Mouse (Mus musculus) CH12.LX (cell line): Measurements from ENCODE around the gene Gm5244. TPM values are rescaled to one million over a fixed set of nuclear protein-coding genes. Genes with fewer than 3 reads are reported as not detected.
A peak's percentile ranks its signal among the peaks of the same experiment; 100 is the strongest.

Experiments
- DNase-seq: peaks from one replicate; pipeline ENCODE4 v3.0.0-alpha.2; 2013; ENCODE audit errors: extremely low read depth
- H3K27ac ChIP-seq: 2 replicates; pipeline ENCODE4 v1.5.1; 2012; ENCODE audit warnings: low read depth, mild to moderate bottlenecking, control low read depth, moderate library complexity; ENCODE audit not compliant: insufficient read depth
- H3K27me3 ChIP-seq: replicated peaks from 2 replicates; pipeline ENCODE3; 2012; ENCODE audit warnings: inconsistent platforms
- H3K36me3 ChIP-seq, 2 experiments: replicated peaks in 1 of 2; 2 replicates each; pipeline versions ENCODE3 to v1.6.1; 2012; ENCODE audit warnings: inconsistent platforms in 1 of 2, low read length in 1 of 2, mild to moderate bottlenecking in 1 of 2, mixed read lengths in 1 of 2, moderate library complexity in 1 of 2; ENCODE audit not compliant: control insufficient read depth in 1 of 2, insufficient read depth in 1 of 2
- H3K4me1 ChIP-seq, 2 experiments: 2 replicates each; pipeline ENCODE4 v1.6.1; 2012; ENCODE audit warnings: inconsistent platforms in 1 of 2, moderate library complexity in 1 of 2; ENCODE audit not compliant: insufficient read depth in 2 of 2, control insufficient read depth in 1 of 2
- H3K4me2 ChIP-seq: 2 replicates; pipeline ENCODE4 v1.6.1; 2012; ENCODE audit warnings: low read depth, mild to moderate bottlenecking, control low read depth; ENCODE audit not compliant: poor library complexity, insufficient read depth, severe bottlenecking
- H3K4me3 ChIP-seq, 3 experiments: fragments of 150-350 bp in 1 of 3; sonication (generic) in 1 of 3; replicated peaks in 1 of 3; 2 replicates each; pipeline versions ENCODE3 to v1.5.1; 2011 to 2012; ENCODE audit warnings: low read depth in 2 of 3, low read length in 2 of 3, mild to moderate bottlenecking in 2 of 3, moderate library complexity in 2 of 3, control low read depth in 1 of 3, improper control_type of control experiment in 1 of 3, inconsistent platforms in 1 of 3, mixed read lengths in 1 of 3; ENCODE audit not compliant: poor library complexity in 1 of 3
- H3K79me2 ChIP-seq: replicated peaks from 2 replicates; pipeline ENCODE4 v1.6.1; 2012; ENCODE audit warnings: mild to moderate bottlenecking, moderate library complexity; ENCODE audit not compliant: control insufficient read depth, poor library complexity, insufficient read depth, severe bottlenecking; ENCODE audit errors: extremely low read depth
- H3K9ac ChIP-seq: 2 replicates; pipeline ENCODE4 v1.6.1; 2012; ENCODE audit warnings: low read depth, mild to moderate bottlenecking, control low read depth, moderate library complexity; ENCODE audit not compliant: insufficient read depth
- H3K9me3 ChIP-seq: replicated peaks from 2 replicates; pipeline ENCODE3; 2012; ENCODE audit warnings: low read length, inconsistent platforms, mixed read lengths
- BHLHE40 ChIP-seq: IDR thresholded peaks from 2 replicates; pipeline ENCODE4 v1.6.1; 2011; ENCODE audit warnings: mild to moderate bottlenecking, low read depth, low read length, improper control_type of control experiment
- CTCF ChIP-seq, 2 experiments: IDR thresholded peaks in 1 of 2; conservative IDR thresholded peaks in 1 of 2; 2 replicates each; pipeline ENCODE4 v1.5.1; 2011 to 2012; ENCODE audit warnings: low read depth in 2 of 2, low read length in 2 of 2, improper control_type of control experiment in 1 of 2, inconsistent platforms in 1 of 2, mild to moderate bottlenecking in 1 of 2, moderate library complexity in 1 of 2
- ELF1 ChIP-seq: IDR thresholded peaks from 2 replicates; pipeline ENCODE4 v1.6.1; 2014; ENCODE audit warnings: low read depth, mild to moderate bottlenecking, inconsistent platforms, low read length, improper control_type of control experiment
- GABPA ChIP-seq: IDR thresholded peaks from 2 replicates; pipeline ENCODE4 v1.6.1; 2012; ENCODE audit warnings: low read depth, low read length, improper control_type of control experiment, inconsistent platforms; ENCODE audit not compliant: insufficient replicate concordance
- HCFC1 ChIP-seq: IDR thresholded peaks from 2 replicates; pipeline ENCODE4 v1.6.1; 2012; ENCODE audit warnings: low read depth, mild to moderate bottlenecking, inconsistent platforms, low read length, improper control_type of control experiment
- JUN ChIP-seq: IDR thresholded peaks from 2 replicates; pipeline ENCODE4 v1.6.1; 2011; ENCODE audit warnings: low read depth, mild to moderate bottlenecking, low read length, improper control_type of control experiment, moderate library complexity; ENCODE audit not compliant: insufficient read depth
- KAT2A ChIP-seq: IDR thresholded peaks from 2 replicates; pipeline ENCODE4 v1.6.1; 2012; ENCODE audit warnings: low read length, improper control_type of control experiment, inconsistent platforms; ENCODE audit not compliant: insufficient replicate concordance
- MXI1 ChIP-seq: IDR thresholded peaks from 2 replicates; pipeline ENCODE4 v1.6.1; 2011; ENCODE audit warnings: mild to moderate bottlenecking, low read depth, low read length, improper control_type of control experiment
- MYC ChIP-seq: IDR thresholded peaks from 2 replicates; pipeline ENCODE4 v1.6.1; 2011; ENCODE audit warnings: low read depth, mild to moderate bottlenecking, improper control_type of control experiment, low read length
- PAX5 ChIP-seq: IDR thresholded peaks from 2 replicates; pipeline ENCODE4 v1.6.1; 2012; ENCODE audit warnings: low read length, inconsistent platforms, mixed read lengths
- POLR2A ChIP-seq: IDR thresholded peaks from 2 replicates; pipeline ENCODE4 v1.6.1; 2011; ENCODE audit warnings: low read depth, mild to moderate bottlenecking, improper control_type of control experiment, low read length
- RAD21 ChIP-seq: IDR thresholded peaks from 2 replicates; pipeline ENCODE4 v1.6.1; 2011; ENCODE audit warnings: low read depth, mild to moderate bottlenecking, low read length, improper control_type of control experiment, moderate library complexity
- RCOR1 ChIP-seq: conservative IDR thresholded peaks from 2 replicates; pipeline ENCODE4 v1.6.1; 2012; ENCODE audit warnings: low read depth, mild to moderate bottlenecking, inconsistent platforms, low read length, improper control_type of control experiment
- SIN3A ChIP-seq: IDR thresholded peaks from 2 replicates; pipeline ENCODE4 v1.6.1; 2012; ENCODE audit warnings: low read length, improper control_type of control experiment, inconsistent platforms
- SMC3 ChIP-seq: IDR thresholded peaks from 2 replicates; pipeline ENCODE4 v1.6.1; 2011; ENCODE audit warnings: low read depth, low read length, improper control_type of control experiment
- UBTF ChIP-seq: IDR thresholded peaks from 2 replicates; pipeline ENCODE4 v1.6.1; 2012; ENCODE audit warnings: low read depth, mild to moderate bottlenecking, inconsistent platforms, low read length, improper control_type of control experiment, moderate library complexity
- USF1 ChIP-seq: IDR thresholded peaks from 2 replicates; pipeline ENCODE4 v1.6.1; 2014; ENCODE audit warnings: low read depth, mild to moderate bottlenecking, inconsistent platforms, low read length, improper control_type of control experiment
- USF2 ChIP-seq: conservative IDR thresholded peaks from 2 replicates; pipeline ENCODE4 v1.6.1; 2011; ENCODE audit warnings: low read depth, low read length, improper control_type of control experiment
- ZC3H11A ChIP-seq: IDR thresholded peaks from 2 replicates; pipeline ENCODE4 v1.6.1; 2012; ENCODE audit warnings: low read depth, mild to moderate bottlenecking, inconsistent platforms, low read length, improper control_type of control experiment
- ZNF384 ChIP-seq: IDR thresholded peaks from 2 replicates; pipeline ENCODE4 v1.6.1; 2012; ENCODE audit warnings: low read depth, low read length, improper control_type of control experiment, inconsistent platforms
- dilution Hi-C: fragments of 300-500 bp; cut with MboI; formaldehyde crosslinking; loops from 2 replicates; pipeline ENCODE4 v1.14.3; 2020; ENCODE audit warnings: low sequenced_read_pairs; ENCODE audit not compliant: extremely low pct_unique_long_range_greater_than_20kb, extremely low pct_ligation_motif_present
- in situ Hi-C: fragments of 300-500 bp; cut with MboI; formaldehyde crosslinking; loops from 3 replicates; pipeline ENCODE4 v1.14.3; 2019; ENCODE audit warnings: low sequenced_read_pairs, low pct_ligation_motif_present, low pct_unique_long_range_greater_than_20kb, mixed read lengths
- polyA plus RNA-seq: library from polyadenylated mRNA; unstranded; fragments of >175 nt; gene quantifications from 2 replicates; pipeline ENCODE4 v1.2.1, GENCODE M21; 2012; ENCODE audit warnings: low read depth; ENCODE audit not compliant: insufficient read length
- total RNA-seq, 2 experiments: library from RNA; depleted of rRNA; stranded (reverse); fragments of 300-350 nt in 1 of 2; fragments of >200 nt in 1 of 2; gene quantifications; 2 replicates each; pipeline ENCODE4 v1.2.3; 2012 to 2014

Gene Gm5244
- not detected in 2 replicates for total RNA-seq (2012; rRNA removed)
- total RNA-seq (2014; rRNA removed) = not detected in 2 replicates
- polyA plus RNA-seq = not detected in 2 replicates

GRCm38 (mm10) chr19:12846382-12846781, at the start of gene Gm5244:
Gm5244 (plus strand) TSS chr19:12846682.
- Histone ChIP-seq H3K4me3 (no peak within 1 kb of the TSS), H3K4me2 (no peak within 1 kb of the TSS), H3K27me3 (no peaks in the 10 kb centered on the region), H3K27ac (no peak within 1 kb of the TSS), H3K79me2 (no peaks in the 10 kb centered on the region), H3K9ac (no peak within 1 kb of the TSS), H3K36me3 (no peaks in the 10 kb centered on the region), H3K4me1 (no peaks in the 10 kb centered on the region), H3K9me3 (no peaks in the 10 kb centered on the region)
- in situ Hi-C loops = no loop called here
- no peak for DNase-seq
- dilution Hi-C loops = no loop called here
- TF ChIP-seq CTCF (conservative IDR thresholded peaks at IDR 0.05 in 1 of 2, IDR thresholded peaks at IDR 0.05 in 1 of 2; ENCODE audit: low read depth in 2 of 2, low read length in 2 of 2) (no peak), ZC3H11A (no peak), SIN3A (no peak), POLR2A (no peak), RCOR1 (no peak), ELF1 (no peak)

- H3K27ac ChIP-seq = peak overlapping the region; percentile 97
- H3K4me1 ChIP-seq = no peaks in the 10 kb centered on the region
- dilution Hi-C loops (no loop called here), in situ Hi-C loops (no loop called here)
- H3K9me3 ChIP-seq = no peaks in the 10 kb centered on the region
- H3K4me2 ChIP-seq = peak overlapping the region; percentile 77; the same call in 1 of the 2 replicates
- H3K9ac ChIP-seq = peak overlapping the region; percentile 95
- H3K27me3 ChIP-seq = no peaks in the 10 kb centered on the region
- H3K4me3 ChIP-seq = peak overlapping the region; percentile 58 to 85 (median 80)
- no peaks in the 10 kb centered on the region for H3K36me3 ChIP-seq
- TF ChIP-seq GABPA = no peak
- TF ChIP-seq MXI1 = no peak
- no peak for TF ChIP-seq HCFC1
- no peak for TF ChIP-seq USF1
- TF ChIP-seq BHLHE40 = peak; percentile 56; the same call in 1 of the 2 replicates
- no peak for TF ChIP-seq JUN
- 0 out of 2 replicates have a peak, but pooled peaks have one; percentile 40 for TF ChIP-seq MYC
- peak in 1 of 2 experiments; percentile 69; a peak in 2 of 4 replicates for TF ChIP-seq CTCF (conservative IDR thresholded peaks at IDR 0.05 in 1 of 2, IDR thresholded peaks at IDR 0.05 in 1 of 2; ENCODE audit: low read depth in 2 of 2, low read length in 2 of 2)
- no peak for TF ChIP-seq UBTF
- no peak for TF ChIP-seq USF2
- no peak for TF ChIP-seq ELF1
- peak; percentile 56 for TF ChIP-seq SMC3
- peak; percentile 77 for TF ChIP-seq RAD21
- no peak for TF ChIP-seq ZNF384
- TF ChIP-seq PAX5 = no peak
- no peak for TF ChIP-seq KAT2A
- no peak for TF ChIP-seq ZC3H11A
- H3K79me2 ChIP-seq = peaks cover 20% of the 10 kb centered on the region
- DNase-seq = peak; percentile 54
Measured at GRCm38 (mm10) chr19:12797071-12797470, 49.4 kb upstream of the Gm5244 start.
